ENCODE assay signal across 8 mouse cellular contexts in genomic region chr2:125516594-125516993, GRCm38 (mm10). TPM values are rescaled to one million over a fixed set of nuclear protein-coding genes. Genes with fewer than 3 reads are reported as not detected.
DNase-seq lines count a peak whose midpoint lies in the region; ATAC-seq lines count a peak whose summit lies in the region.

No protein-coding gene starts in this region.

- H3K36me3 ChIP-seq in embryonic facial prominence, embryonic 14.5 days (ENCODE audit: control insufficient read depth, insufficient read depth, low read length), result no peaks in the 10 kb centered on the region
- H3K36me3 ChIP-seq in lung, embryonic 16.5 days (ENCODE audit: control insufficient read depth, insufficient read depth, low read length), result no peaks in the 10 kb centered on the region

- WGBS in embryonic facial prominence, embryonic 14.5 days, result 12% methylated on average over 4 of the region's 4 CpGs
- WGBS in lung, embryonic 16.5 days, result 11% methylated on average over 4 of the region's 4 CpGs

- H3K9ac ChIP-seq in embryonic facial prominence, embryonic 14.5 days (ENCODE audit: low read depth, low read length), result no peak overlapping the region
- H3K9ac ChIP-seq in lung, embryonic 16.5 days (ENCODE audit: low read length), result no peak overlapping the region

- no peaks in the 10 kb centered on the region for H3K9me3 ChIP-seq in embryonic facial prominence, embryonic 14.5 days (ENCODE audit: control insufficient read depth, low read length)
- H3K9me3 ChIP-seq in lung, embryonic 16.5 days (ENCODE audit: control insufficient read depth, low read length), result no peaks in the 10 kb centered on the region

- no peak overlapping the region for H3K4me2 ChIP-seq in embryonic facial prominence, embryonic 14.5 days (ENCODE audit: low read depth, low read length)
- no peak overlapping the region for H3K4me2 ChIP-seq in lung, embryonic 16.5 days (ENCODE audit: low read depth, low read length)

- intact Hi-C loops in left cerebral cortex, postnatal 14 days (cut with DNase I), result no loop called here

- peaks cover 4% of the 10 kb centered on the region; the same call in 1 of the 2 replicates for H3K4me1 ChIP-seq in embryonic facial prominence, embryonic 14.5 days (ENCODE audit: control insufficient read depth, insufficient read depth, low read length)
- peaks cover 17% of the 10 kb centered on the region for H3K4me1 ChIP-seq in lung, embryonic 16.5 days (replicated peaks; ENCODE audit: control insufficient read depth, insufficient read depth, low read length)

- DNase-seq in adrenal gland, adult 2 months, result peak; percentile 20
- no peak for DNase-seq in adrenal gland, adult 8-10 months
- peak; percentile 71 for DNase-seq in embryonic facial prominence, embryonic 14.5 days (ENCODE audit: low spot score)
- peak; percentile 44 for DNase-seq in kidney, adult 11 months
- no peak for DNase-seq in right cerebral cortex, postnatal 10 days (ENCODE audit: low spot score in 2 of 2)
- DNase-seq in thymus, postnatal 14 days, result no peak
- DNase-seq in left cerebral cortex, postnatal 14 days (ENCODE audit: low spot score in 2 of 2), result no peak

- ATAC-seq in embryonic facial prominence, embryonic 14.5 days (ENCODE audit: low read depth), result peak; percentile 68; the same call in 1 of the 2 replicates
- ATAC-seq in lung, embryonic 16.5 days (ENCODE audit: low read depth), result peak; percentile 96

- no peaks in the 10 kb centered on the region for H3K27me3 ChIP-seq in embryonic facial prominence, embryonic 14.5 days (replicated peaks; ENCODE audit: control insufficient read depth, insufficient read depth, low read length)
- H3K27me3 ChIP-seq in lung, embryonic 16.5 days (ENCODE audit: control insufficient read depth, insufficient read depth, low read depth, low read length), result no peaks in the 10 kb centered on the region

- H3K27ac ChIP-seq in embryonic facial prominence, embryonic 14.5 days (replicated peaks; ENCODE audit: low read depth, low read length), result no peak overlapping the region
- H3K27ac ChIP-seq in lung, embryonic 16.5 days (ENCODE audit: low read length), result peak overlapping the region; percentile 73

- H3K4me3 ChIP-seq in embryonic facial prominence, embryonic 14.5 days (ENCODE audit: low read depth, low read length), result no peak overlapping the region
- H3K4me3 ChIP-seq in lung, embryonic 16.5 days (ENCODE audit: low read length), result no peak overlapping the region

RNA-seq across cellular contexts. Expression of gene Fbn1, which starts 8.8 kb away (rescaled TPM):
- total RNA-seq in adrenal gland, adult 2 months (2021), result 10 to 100 TPM; 18.5 to 26.0 TPM
- 3.4 and 5.0 TPM in 2 replicates for polyA plus RNA-seq in adrenal gland, adult 2 months (2012; rRNA removed)
- 10 to 100 TPM; 11.4 to 25.4 (median 14.2) TPM for total RNA-seq in adrenal gland, adult 8-10 months (2022)
- 61.0 and 61.1 TPM in 2 replicates for polyA plus RNA-seq in embryonic facial prominence, embryonic 14.5 days (2014; fragmentation: Nextera tagmentation; extraction: Ambion mirVana)
- 32.8 and 35.1 TPM in 2 replicates for polyA plus RNA-seq in lung, embryonic 16.5 days (2015; fragmentation: Nextera tagmentation; extraction: Ambion mirVana)
- 1 to 10 TPM; 5.8 to 7.3 TPM for total RNA-seq in left cerebral cortex, postnatal 14 days (2021)

RNA-seq across cellular contexts. Expression of gene Gm9913, which starts 11.7 kb away (rescaled TPM):
- total RNA-seq in adrenal gland, adult 2 months (2021), result not detected
- 0.33 TPM in 1 of 2 replicates, not detected in the other for polyA plus RNA-seq in adrenal gland, adult 2 months (2012; rRNA removed)
- under 1 TPM in 1 of 4 experiments, not detected in 3; 0.11 TPM for total RNA-seq in adrenal gland, adult 8-10 months (2022)
- 0.31 and 0.60 TPM in 2 replicates for polyA plus RNA-seq in embryonic facial prominence, embryonic 14.5 days (2014; fragmentation: Nextera tagmentation; extraction: Ambion mirVana)
- polyA plus RNA-seq in lung, embryonic 16.5 days (2015; fragmentation: Nextera tagmentation; extraction: Ambion mirVana), result 0.34 and 0.35 TPM in 2 replicates
- total RNA-seq in left cerebral cortex, postnatal 14 days (2021), result under 1 TPM in 1 of 2 experiments, not detected in 1; 0.27 TPM

Comparison
In these comparisons a context has a peak if more than half of its experiments do, and no peak if none do; other contexts are left out.
1. DNase-seq: peak in adrenal gland, adult 2 months (single experiment), embryonic facial prominence, embryonic 14.5 days (single experiment) and kidney, adult 11 months (single experiment); none in adrenal gland, adult 8-10 months (single experiment), right cerebral cortex, postnatal 10 days (0 of 2), thymus, postnatal 14 days (single experiment) and left cerebral cortex, postnatal 14 days (0 of 2).